Mouse (Mus musculus): Measurements from ENCODE around the gene Gm4724.
"Not testable (repeated sequence)": the region's sequence is repeated elsewhere in the genome, so short reads cannot be mapped to it uniquely, and the experiment has no call there.

Gene Gm4724

GRCm38 (mm10) chr2:175435707-175436106, at the start of gene Gm4724:
Gene Gm4724 (minus strand): TSS chr2:175435807.
- CTCF ChIA-PET, result not testable (repeated sequence)

GRCm38 (mm10) chr2:175469685-175470084, 34.1 kb upstream of the Gm4724 start, which contains the start of gene Zfp965:
Gene Zfp965 (plus strand): TSS chr2:175469985.
- CTCF ChIA-PET, result not testable (repeated sequence)

Measured in spleen, embryonic (tissue).